Comparison of ENCODE assay signal across 8 mouse cellular contexts in the genomic region with DNA sequence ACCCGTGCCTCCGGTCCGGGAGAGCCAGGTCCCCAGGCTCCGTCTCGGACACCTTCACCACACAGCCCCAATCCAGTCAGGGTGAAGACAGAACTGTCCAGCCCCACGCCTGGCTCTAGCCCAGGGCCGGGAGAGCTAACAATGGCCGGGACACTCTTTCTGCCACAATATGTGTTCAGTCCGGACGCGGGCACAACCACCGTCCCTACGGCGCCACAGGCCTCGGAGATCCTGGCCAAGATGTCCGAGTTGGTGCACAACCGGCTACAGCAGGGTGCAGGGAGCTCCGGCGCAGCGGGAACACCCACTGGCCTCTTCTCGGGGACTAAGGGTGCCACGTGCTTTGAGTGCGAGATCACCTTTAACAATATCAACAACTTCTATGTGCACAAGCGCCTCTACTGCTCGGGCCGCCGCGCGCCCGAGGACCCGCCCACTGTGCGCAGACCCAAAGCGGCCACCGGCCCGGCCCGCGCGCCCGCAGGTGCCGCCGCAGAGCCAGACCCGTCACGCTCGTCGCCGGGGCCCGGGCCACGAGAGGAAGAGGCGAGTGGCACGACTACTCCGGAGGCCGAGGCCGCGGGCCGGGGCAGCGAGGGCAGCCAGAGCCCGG. TPM values are rescaled to one million over a fixed set of nuclear protein-coding genes. Genes with fewer than 3 reads are reported as not detected.
A peak's percentile ranks its signal among the peaks of the same experiment; 100 is the strongest.
DNase-seq lines count a peak whose midpoint lies in the region; ATAC-seq and TF ChIP-seq lines count a peak whose summit lies in the region.

No protein-coding gene starts in this region.

- DNase-seq in left cerebral cortex, adult 2 months (ENCODE audit: extremely low spot score in 1 of 2, low spot score in 2 of 2) = peak in 1 of 2 experiments; percentile 34
- DNase-seq in left cerebral cortex, adult 8-10 months (ENCODE audit: low spot score in 2 of 2) = no peak
- DNase-seq in hindbrain, embryonic 11.5 days (ENCODE audit: low spot score) = no peak
- DNase-seq in liver, embryonic 13.5 days = no peak
- no peak for DNase-seq in thymus, postnatal 10 days (ENCODE audit: low spot score in 2 of 2)
- no peak for DNase-seq in layer of hippocampus, adult 9-10 months (ENCODE audit: low spot score)

- intact Hi-C loops in left cerebral cortex, adult 2 months (cut with DNase I) = no loop called here

- no peak for TF ChIP-seq CTCF in left cerebral cortex, adult 2 months (IDR thresholded peaks at IDR 0.05)
- no peak for TF ChIP-seq CTCF in olfactory bulb, adult 2 months (IDR thresholded peaks at IDR 0.05; ENCODE audit: insufficient read depth, low read depth, low read length)

- H3K27me3 ChIP-seq in hindbrain, embryonic 11.5 days (ENCODE audit: control insufficient read depth, insufficient read depth, low read length) = peaks cover 51% of the 10 kb centered on the region
- H3K27me3 ChIP-seq in liver, embryonic 13.5 days = no peaks in the 10 kb centered on the region

- H3K36me3 ChIP-seq in hindbrain, embryonic 11.5 days (ENCODE audit: control insufficient read depth, insufficient read depth, low read length) = no peaks in the 10 kb centered on the region
- peaks cover 99% of the 10 kb centered on the region for H3K36me3 ChIP-seq in liver, embryonic 13.5 days

- WGBS in hindbrain, embryonic 11.5 days = 8% methylated on average over 52 of the region's 57 CpGs
- 85% methylated on average over 57 of the region's 57 CpGs for WGBS in liver, embryonic 13.5 days (ENCODE audit: insufficient replicate concordance)
- WGBS in olfactory bulb, adult 2 months = 20% methylated on average over 57 of the region's 57 CpGs

- peak overlapping the region; percentile 64 for H3K27ac ChIP-seq in left cerebral cortex, adult 2 months
- H3K27ac ChIP-seq in hindbrain, embryonic 11.5 days (ENCODE audit: low read depth, low read length) = no peak overlapping the region
- H3K27ac ChIP-seq in liver, embryonic 13.5 days = peak overlapping the region; percentile 34; the same call in 1 of the 2 replicates
- H3K27ac ChIP-seq in olfactory bulb, adult 2 months (ENCODE audit: insufficient read depth, low read depth, low read length) = no peak overlapping the region

- H3K4me3 ChIP-seq in left cerebral cortex, adult 2 months = peak overlapping the region; percentile 54
- H3K4me3 ChIP-seq in hindbrain, embryonic 11.5 days (ENCODE audit: low read depth, low read length) = peak overlapping the region; percentile 50
- H3K4me3 ChIP-seq in liver, embryonic 13.5 days (replicated peaks) = peak overlapping the region; percentile 14; the same call in 1 of the 2 replicates
- peak overlapping the region; percentile 55 for H3K4me3 ChIP-seq in olfactory bulb, adult 2 months (ENCODE audit: insufficient read depth, low read depth, low read length)

- ATAC-seq in hindbrain, embryonic 11.5 days (ENCODE audit: low FRiP score) = 0 out of 2 replicates have a peak, but pooled peaks have one; percentile 11
- ATAC-seq in liver, embryonic 13.5 days (ENCODE audit: low read depth) = no peak
- ATAC-seq in megakaryocyte, adult 5-6 weeks (ENCODE audit: poor library complexity, severe bottlenecking) = no peak

- H3K4me2 ChIP-seq in hindbrain, embryonic 11.5 days (replicated peaks; ENCODE audit: low read depth, low read length) = peak overlapping the region; percentile 95
- H3K4me2 ChIP-seq in liver, embryonic 13.5 days = peak overlapping the region; percentile 33

- peak overlapping the region; percentile 52 for H3K9ac ChIP-seq in hindbrain, embryonic 11.5 days (ENCODE audit: low read depth, low read length)
- H3K9ac ChIP-seq in liver, embryonic 13.5 days = no peak overlapping the region

- TF ChIP-seq POLR2A in olfactory bulb, adult 2 months (IDR thresholded peaks at IDR 0.05; ENCODE audit: insufficient read depth, low read depth, low read length) = no peak

- H3K4me1 ChIP-seq in hindbrain, embryonic 11.5 days (replicated peaks; ENCODE audit: control insufficient read depth, insufficient read depth, low read length) = peaks cover 7% of the 10 kb centered on the region; the same call in 1 of the 2 replicates
- H3K4me1 ChIP-seq in liver, embryonic 13.5 days (replicated peaks) = peaks cover 75% of the 10 kb centered on the region
- H3K4me1 ChIP-seq in olfactory bulb, adult 2 months (ENCODE audit: control insufficient read depth, insufficient read depth, low read length) = peaks cover 17% of the 10 kb centered on the region

- H3K9me3 ChIP-seq in hindbrain, embryonic 11.5 days (ENCODE audit: control insufficient read depth, low read length) = no peaks in the 10 kb centered on the region
- peaks cover 30% of the 10 kb centered on the region for H3K9me3 ChIP-seq in liver, embryonic 13.5 days (replicated peaks)

RNA-seq across cellular contexts. Expression of a gene that starts 24.8 kb away (rescaled TPM):
- 10 to 100 TPM in 1 of 2 experiments, 1 to 10 TPM in 1; 7.1 to 11.4 TPM for total RNA-seq in left cerebral cortex, adult 2 months (2021)
- 10 to 100 TPM in 3 of 4 experiments, 1 to 10 TPM in 1; 8.6 to 11.3 (median 10.8) TPM for total RNA-seq in left cerebral cortex, adult 8-10 months (2022)
- polyA plus RNA-seq in hindbrain, embryonic 11.5 days (2014; fragmentation: Nextera tagmentation; extraction: Ambion mirVana) = 0.11 and 0.25 TPM in 2 replicates
- not detected in 2 replicates for polyA plus RNA-seq in liver, embryonic 13.5 days (2015; fragmentation: Nextera tagmentation; extraction: Ambion mirVana)
- not detected in 2 replicates for polyA plus RNA-seq in olfactory bulb, adult 2 months (2012; ENCODE audit: insufficient read depth, insufficient read length, low replicate concordance, missing spikeins)
- total RNA-seq in megakaryocyte, adult 5-6 weeks (2015) = not detected in 2 replicates
- not detected in 2 replicates for total RNA-seq in megakaryocyte, adult 5-6 weeks (2017)

RNA-seq across cellular contexts. Expression of a gene that starts 40.7 kb away (rescaled TPM):
- total RNA-seq in left cerebral cortex, adult 2 months (2021) = 10 to 100 TPM; 42.3 to 45.0 TPM
- 10 to 100 TPM; 38.8 to 41.1 (median 40.4) TPM for total RNA-seq in left cerebral cortex, adult 8-10 months (2022)
- 38.4 and 38.6 TPM in 2 replicates for polyA plus RNA-seq in hindbrain, embryonic 11.5 days (2014; fragmentation: Nextera tagmentation; extraction: Ambion mirVana)
- 30.2 and 35.0 TPM in 2 replicates for polyA plus RNA-seq in liver, embryonic 13.5 days (2015; fragmentation: Nextera tagmentation; extraction: Ambion mirVana)
- polyA plus RNA-seq in olfactory bulb, adult 2 months (2012; ENCODE audit: insufficient read depth, insufficient read length, low replicate concordance, missing spikeins) = not detected in 2 replicates
- 19.6 and 22.0 TPM in 2 replicates for total RNA-seq in megakaryocyte, adult 5-6 weeks (2015)
- 50.2 and 63.1 TPM in 2 replicates for total RNA-seq in megakaryocyte, adult 5-6 weeks (2017)

RNA-seq across cellular contexts. Expression of a gene that starts 53.8 kb away (rescaled TPM):
- total RNA-seq in left cerebral cortex, adult 2 months (2021) = 10 to 100 TPM; 39.5 to 42.1 TPM
- total RNA-seq in left cerebral cortex, adult 8-10 months (2022) = 10 to 100 TPM; 38.9 to 50.1 (median 44.4) TPM
- polyA plus RNA-seq in hindbrain, embryonic 11.5 days (2014; fragmentation: Nextera tagmentation; extraction: Ambion mirVana) = 1.6 and 1.9 TPM in 2 replicates
- polyA plus RNA-seq in liver, embryonic 13.5 days (2015; fragmentation: Nextera tagmentation; extraction: Ambion mirVana) = 10.0 and 11.7 TPM in 2 replicates
- not detected in 2 replicates for polyA plus RNA-seq in olfactory bulb, adult 2 months (2012; ENCODE audit: insufficient read depth, insufficient read length, low replicate concordance, missing spikeins)
- 4.3 and 4.5 TPM in 2 replicates for total RNA-seq in megakaryocyte, adult 5-6 weeks (2015)
- total RNA-seq in megakaryocyte, adult 5-6 weeks (2017) = 4.8 and 5.6 TPM in 2 replicates

Comparison
In these comparisons a context has a peak if more than half of its experiments do, and no peak if none do; other contexts are left out.
1. H3K27ac ChIP-seq: peak in left cerebral cortex, adult 2 months (single experiment) and liver, embryonic 13.5 days (single experiment); none in hindbrain, embryonic 11.5 days (single experiment) and olfactory bulb, adult 2 months (single experiment).
2. RNA of a gene that starts 24.8 kb away (total RNA-seq): 7.1 to 11.4 TPM in left cerebral cortex, adult 2 months and 8.6 to 11.3 TPM in left cerebral cortex, adult 8-10 months; not detected in megakaryocyte, adult 5-6 weeks; every median in the first group is over 4 times any median in the second.
3. RNA of a gene that starts 53.8 kb away (total RNA-seq): 38.9 to 50.1 TPM in left cerebral cortex, adult 8-10 months and 39.5 to 42.1 TPM in left cerebral cortex, adult 2 months; 4.3 to 5.6 TPM in megakaryocyte, adult 5-6 weeks; every median in the first group is over 4 times any median in the second.
4. Peak in every context shown above with its lines, with median percentiles within 50 percentile points of each other: H3K4me3 ChIP-seq.